Mouse (Mus musculus) thymus, postnatal 25 days (tissue): ENCODE data around the gene Lztr1.
A peak's percentile ranks its signal among the peaks of the same experiment; 100 is the strongest.

Experiments
- DNase-seq: peaks from one replicate; pipeline ENCODE4 v3.0.0; 2022

Gene Lztr1

GRCm38 (mm10) chr16:17508546-17509239 lies at the start of gene Lztr1:
Gene Lztr1, plus strand, starts transcription at chr16:17508688.
- DNase-seq = peak; percentile 87

DNA sequence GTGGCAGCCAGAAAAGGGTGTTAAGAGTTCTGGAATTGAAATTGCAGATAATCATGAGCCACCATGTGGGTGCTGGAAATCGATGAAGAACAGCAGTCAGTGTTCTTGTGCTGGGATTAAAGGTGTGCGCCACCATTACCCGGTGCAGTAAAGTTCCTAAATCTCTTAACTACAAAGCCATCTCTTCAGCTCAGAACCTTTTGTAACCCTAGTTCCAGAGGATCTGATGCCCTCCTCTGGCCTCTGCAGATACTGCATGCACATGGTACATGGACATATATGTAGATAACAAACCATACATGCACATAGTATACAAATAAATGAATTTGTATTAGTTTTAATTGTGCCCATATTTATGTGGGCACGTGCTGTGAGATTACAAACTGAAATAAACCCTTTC lies 48.2 kb upstream of the Lztr1 start:
- DNase-seq = peak; percentile 65

DNA sequence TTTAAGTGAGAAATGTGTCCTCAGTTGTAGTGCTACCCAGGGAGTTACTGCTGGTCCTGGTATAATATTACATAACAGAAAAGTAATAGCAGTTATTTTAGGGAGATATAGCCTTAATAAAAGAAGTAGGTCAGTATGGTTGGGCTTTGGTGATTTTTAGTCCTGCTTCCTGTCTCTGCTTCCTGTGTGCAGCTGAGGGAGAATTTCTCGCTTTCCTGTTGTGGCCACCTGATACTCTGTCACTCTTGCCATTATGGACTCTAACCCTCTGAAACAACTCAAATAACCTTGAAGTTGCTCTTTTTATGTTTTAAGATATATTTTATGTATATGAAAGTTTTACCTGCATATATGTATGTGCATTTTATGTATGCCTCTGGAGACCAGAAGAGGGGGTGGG lies 46.9 kb upstream of the Lztr1 start:
- DNase-seq = no peak

- DNase-seq = no peak
Measured at GRCm38 (mm10) chr16:17463184-17463583, 45.3 kb upstream of the Lztr1 start.

GRCm38 (mm10) chr16:17466875-17467663 lies 41.4 kb upstream of the Lztr1 start:
- DNase-seq = no peak

GRCm38 (mm10) chr16:17472498-17472897 lies 36.0 kb upstream of the Lztr1 start:
- DNase-seq = no peak

GRCm38 (mm10) chr16:17474091-17474490 lies 34.4 kb upstream of the Lztr1 start:
- DNase-seq = peak; percentile 44

DNA sequence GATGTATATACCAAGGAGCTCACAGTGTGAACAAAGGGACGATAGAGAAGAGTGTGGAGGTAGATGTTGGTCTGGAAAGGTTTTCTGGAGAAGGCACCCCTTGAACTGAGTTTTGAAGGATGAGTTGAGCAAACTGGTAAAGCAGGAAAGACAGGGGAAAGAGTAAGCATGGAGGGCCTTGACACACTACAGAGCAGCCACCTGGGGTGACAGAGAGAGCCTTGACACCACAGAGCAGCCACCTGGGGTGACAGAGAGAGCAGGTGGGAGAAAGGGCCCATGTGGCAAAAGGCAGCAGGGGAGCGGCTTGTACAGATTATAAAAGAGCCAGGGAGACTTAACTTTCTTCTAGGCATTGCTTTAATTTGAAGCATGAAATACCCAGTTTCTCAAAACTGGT lies 33.7 kb upstream of the Lztr1 start:
- DNase-seq = peak; percentile 44

DNA sequence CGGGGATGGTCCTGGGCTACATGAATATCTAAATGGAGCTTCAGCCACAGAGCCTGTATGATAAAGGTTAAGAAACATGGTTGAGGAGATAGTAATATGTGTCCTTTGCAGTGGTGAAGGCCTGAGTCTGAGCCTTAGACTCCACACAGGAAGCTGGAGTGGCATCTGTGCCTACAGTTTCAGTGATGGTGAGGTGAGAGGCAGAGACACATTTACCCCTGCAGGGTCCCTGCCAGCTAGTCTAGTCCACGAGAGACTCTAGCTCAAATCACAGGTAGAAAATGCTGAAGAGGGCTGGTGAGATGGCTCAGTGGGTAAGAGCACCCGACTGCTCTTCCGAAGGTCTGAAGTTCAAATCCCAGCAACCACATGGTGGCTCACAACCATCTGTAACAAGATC lies 33.2 kb upstream of the Lztr1 start:
- DNase-seq = no peak

GRCm38 (mm10) chr16:17478331-17478943 lies 30.1 kb upstream of the Lztr1 start:
- DNase-seq = no peak

DNA sequence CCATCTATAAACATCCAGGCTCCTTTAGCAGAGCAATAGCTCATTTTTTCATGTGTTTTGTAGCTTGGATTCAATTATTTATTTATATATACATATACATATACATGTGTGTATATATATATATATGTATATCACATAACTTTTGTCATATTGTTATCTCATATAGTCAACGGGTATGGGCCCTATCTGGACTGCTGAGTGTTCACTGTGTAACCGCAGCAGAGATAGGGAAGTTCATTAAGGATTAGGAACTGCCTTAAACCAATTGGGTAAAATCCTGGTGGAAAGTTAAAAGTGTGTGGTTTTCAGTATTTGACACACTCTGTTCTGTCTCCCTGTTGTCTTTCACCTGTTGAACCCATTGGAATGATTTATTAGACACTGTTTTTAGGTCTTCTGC lies 27.0 kb upstream of the Lztr1 start:
- no peak for DNase-seq

DNA sequence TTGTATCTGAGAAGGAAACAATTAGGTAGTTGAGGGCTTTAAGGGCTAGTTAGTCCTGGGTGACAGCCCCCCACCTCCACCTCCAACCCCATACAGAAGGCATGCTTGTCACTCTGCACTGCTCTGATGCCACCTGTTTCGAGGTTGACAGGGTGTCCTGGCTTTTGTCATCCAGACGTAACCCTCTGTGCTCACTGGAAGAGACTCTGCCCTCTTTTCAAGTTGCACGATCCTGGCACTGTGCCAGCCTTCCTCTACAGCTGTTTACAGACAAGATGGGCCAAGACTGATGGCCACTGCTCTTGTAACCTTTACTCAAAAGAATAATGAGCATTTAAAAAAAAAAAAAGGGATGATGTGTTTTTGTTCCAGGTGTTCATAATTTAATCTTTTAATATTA lies 22.0 kb upstream of the Lztr1 start:
- DNase-seq = peak; percentile 50

DNA sequence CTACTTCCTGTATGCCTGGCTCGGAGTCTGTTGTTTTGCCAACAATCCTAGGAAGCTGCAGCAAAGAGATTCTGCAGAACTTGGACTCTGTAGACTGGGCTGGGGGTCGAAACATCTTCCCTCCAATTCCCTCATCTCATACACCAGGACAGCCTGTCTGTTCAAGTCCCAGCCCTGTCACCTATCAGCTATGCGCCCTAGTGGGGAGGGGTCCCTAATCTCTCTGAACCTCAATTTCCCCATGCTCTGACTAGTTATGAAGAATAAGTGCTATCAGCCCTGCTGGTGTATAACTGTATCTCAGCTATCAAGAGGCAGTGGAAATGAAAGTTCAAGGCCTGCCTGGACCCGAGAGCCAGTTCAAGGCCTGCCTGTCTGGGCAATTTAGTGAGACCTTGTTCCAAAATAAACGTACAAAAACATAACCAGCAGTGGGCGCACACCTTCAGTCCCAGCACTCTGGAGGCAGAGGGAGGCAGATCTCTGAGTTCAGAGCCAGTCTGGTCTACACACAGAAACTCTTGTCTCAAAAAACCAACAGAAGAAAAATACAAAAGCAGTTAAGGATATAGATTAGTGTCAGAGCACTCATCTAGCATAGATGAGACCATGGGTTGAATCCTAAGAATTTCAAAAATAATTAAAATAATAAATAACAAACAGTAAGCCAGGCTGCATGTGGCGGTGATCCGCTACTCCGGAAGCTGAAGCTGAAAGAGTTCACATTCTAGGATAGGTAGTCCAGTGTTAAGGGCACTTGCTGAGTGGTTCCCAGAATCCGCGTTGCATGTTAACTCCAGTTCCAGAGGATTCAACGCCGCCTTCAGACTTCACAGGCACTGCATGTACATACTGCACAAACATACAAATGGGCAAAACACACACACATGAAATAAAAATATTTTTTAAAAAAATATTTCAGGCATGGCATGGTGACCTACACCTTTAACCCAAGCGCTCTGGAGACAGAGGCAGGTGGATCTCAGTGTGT lies 19.7 kb upstream of the Lztr1 start:
- DNase-seq = peak; percentile 54

DNA sequence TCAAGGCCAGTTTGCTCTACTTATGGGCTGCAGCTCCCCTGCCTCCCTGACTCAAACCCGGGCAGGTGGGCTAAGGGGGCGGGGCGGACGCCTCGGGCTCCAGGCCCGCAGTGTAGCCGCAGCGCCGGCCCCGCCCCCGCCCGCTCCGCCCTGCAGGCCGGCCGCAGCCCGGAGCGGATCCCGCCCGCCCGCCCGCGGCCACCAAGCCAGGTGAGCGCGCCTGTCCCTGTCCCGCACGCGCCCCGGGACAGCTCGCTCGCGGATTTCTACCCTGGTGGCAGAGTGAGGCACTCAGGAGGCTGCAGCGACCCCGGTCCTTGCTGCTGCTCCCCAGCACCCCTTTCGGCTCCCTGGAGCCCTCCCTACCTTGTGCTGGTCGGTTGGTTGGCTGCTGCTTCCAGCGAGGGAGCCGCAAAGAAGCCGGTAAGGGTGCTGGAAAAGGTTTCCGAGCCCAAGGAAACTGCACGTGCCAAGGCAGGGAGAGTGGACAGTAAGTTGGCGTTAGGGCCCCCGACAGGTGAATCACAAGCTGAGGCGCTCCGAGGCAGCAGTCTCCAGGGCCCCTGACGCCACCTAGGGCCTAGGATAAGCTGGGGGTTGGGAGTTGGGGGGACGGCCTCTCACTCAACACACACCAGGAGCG lies 18.9 kb upstream of the Lztr1 start, which contains the start of gene Aifm3:
Aifm3 (plus strand) TSS at position 143 of the 643 bp plus-strand sequence.
- DNase-seq = peak; percentile 30

DNA sequence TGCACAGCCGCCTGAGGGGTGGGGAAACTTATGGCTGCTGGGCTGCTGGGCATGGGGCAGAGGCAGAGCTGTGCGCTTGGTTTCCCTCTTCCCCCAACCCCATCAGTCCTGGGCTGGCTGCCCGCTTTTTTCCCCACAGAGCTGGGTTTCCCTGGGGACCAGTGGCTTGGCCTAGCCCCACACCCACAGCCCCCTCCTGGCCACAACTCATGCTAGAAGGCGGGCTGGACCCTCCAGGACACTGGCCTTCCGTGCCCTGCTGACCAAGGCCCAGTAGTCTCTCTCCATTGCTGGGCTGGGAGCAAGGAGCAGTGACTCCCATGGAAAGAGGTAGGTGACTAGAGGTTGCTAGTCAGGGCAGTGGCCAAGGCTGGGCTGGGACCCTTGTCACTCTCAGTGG lies 17.3 kb upstream of the Lztr1 start:
- DNase-seq = no peak

DNA sequence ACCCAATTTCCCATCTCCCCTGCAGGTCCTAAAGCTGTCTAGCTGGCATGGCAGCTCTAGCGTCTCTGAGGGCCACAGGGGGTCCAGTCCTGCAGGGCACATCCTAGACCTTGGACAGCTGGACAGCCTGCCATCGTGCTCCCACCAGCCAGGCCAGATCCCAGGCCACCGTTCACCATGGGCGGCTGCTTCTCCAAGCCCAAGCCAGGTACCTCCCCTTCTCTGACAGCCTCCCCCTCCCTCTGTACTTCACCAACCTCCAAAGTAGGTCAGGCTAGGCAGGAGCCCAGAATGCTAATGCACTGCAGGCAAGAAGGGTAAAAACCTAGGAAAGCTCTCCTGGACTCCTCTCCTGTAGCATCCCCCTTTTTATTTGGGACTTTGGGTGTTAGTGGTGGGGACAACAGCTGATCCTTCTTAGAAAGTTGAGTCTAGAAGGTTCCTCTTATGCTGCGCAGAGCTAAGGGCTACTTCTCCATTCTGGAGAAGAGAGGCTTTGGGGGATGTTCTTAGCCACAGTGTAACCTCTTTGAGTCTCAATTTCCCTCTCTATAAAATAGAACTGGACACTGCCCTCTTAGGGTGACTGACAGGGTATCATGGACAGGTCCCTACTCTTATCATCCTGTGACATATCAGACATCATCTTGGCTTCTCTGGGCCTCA lies 16.5 kb upstream of the Lztr1 start:
- no peak for DNase-seq

- DNase-seq = no peak
Measured at GRCm38 (mm10) chr16:17496499-17497305, 11.8 kb upstream of the Lztr1 start.

DNA sequence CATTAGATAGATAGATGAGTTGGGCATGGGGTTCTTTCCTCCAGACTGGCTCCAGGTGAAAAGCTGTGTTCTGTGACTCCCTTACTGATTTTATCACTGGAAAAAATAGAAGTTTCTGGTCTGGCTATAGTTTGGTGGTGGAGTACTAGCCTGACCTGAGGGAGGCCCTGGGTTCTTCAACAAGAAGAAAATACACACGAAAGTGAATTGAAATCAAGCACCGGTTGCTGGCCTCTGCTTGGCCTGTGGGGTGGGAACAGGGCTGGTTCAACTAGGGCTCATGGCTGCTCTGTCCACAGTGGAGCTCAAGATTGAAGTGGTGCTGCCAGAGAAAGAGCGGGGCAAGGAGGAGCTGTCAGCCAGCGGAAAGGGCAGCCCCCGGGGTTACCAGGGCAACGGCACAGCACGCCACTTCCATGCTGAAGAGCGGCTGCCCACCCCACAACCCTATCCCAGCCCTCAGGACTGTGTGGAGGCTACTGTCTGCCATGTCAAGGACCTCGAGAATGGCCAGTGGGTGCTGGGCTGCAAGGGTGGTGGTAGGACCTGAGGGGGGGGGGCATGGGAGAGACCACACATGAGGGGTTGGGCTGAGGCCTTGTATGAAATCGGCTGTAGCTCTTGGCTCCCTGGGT lies 9.1 kb upstream of the Lztr1 start:
- no peak for DNase-seq

DNA sequence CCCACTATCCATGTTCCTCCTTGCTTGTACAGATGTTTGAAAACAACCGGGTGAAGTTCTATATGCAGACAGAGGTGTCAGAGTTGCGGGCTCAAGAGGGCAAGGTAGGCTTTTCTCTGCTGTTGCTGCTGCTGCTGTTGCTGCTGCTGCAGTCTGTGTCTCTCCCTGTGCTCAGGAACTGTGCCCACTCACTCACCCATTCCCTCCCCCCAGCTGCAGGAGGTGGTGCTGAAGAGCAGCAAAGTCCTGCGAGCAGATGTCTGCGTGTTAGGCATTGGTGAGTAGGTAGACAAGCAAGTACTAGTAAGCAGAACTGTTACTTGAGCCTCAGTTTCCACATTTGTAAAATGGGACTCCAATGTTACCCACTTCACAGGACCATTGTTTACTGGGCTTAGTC lies 5.8 kb upstream of the Lztr1 start:
- no peak for DNase-seq

DNA sequence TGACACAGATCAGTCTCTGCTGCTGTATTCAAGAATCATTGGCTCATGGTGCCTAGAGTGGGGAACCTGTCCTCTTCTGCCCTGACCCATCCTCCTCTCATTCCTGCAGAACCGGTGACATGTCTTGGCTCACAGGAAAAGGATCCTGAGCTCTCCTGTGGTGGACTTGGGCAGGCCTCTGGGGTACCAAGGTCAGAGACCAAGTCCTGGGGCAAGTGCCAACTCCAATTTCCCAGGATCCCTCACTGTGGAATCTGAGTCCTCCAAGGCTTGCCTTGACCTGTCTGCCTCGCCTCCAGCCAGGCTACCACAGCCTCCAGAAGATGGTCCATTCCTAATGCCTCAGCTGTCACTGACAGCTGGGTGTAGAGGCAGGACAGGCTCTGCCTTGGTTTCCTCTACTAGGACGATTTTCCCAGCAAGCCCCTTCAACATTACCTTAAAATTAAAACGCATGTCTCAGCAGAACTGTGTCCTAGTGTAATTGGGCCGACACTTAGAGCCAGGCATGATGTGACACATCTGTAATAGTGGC lies 1.4 kb upstream of the Lztr1 start:
- no peak for DNase-seq
